Mouse (Mus musculus): Measurements from ENCODE around the gene Gfra1. TPM values are rescaled to one million over a fixed set of nuclear protein-coding genes. Genes with fewer than 3 reads are reported as not detected.

Gfra1 gene
- total RNA-seq, 1 experiment: 3.5 TPM

GRCm38 (mm10) chr19:58454261-58455060 is 1.2 kb downstream of the Gfra1 start:
- H3K36me3 ChIP-seq (ENCODE audit: control insufficient read depth, insufficient read depth, low read length, poor library complexity, severe bottlenecking): no peaks in the 10 kb centered on the region
- no peaks in the 10 kb centered on the region for H3K9me3 ChIP-seq (ENCODE audit: control insufficient read depth, insufficient read depth, low read depth, low read length)
- peaks cover 0 to 5% of the 10 kb centered on the region in 2 experiments; a peak in 1 of 4 replicates for H3K4me1 ChIP-seq (ENCODE audit: control insufficient read depth in 2 of 2, insufficient read depth in 2 of 2, low read length in 2 of 2, poor library complexity in 1 of 2)
- in situ Hi-C loops (cut with MboI; ENCODE audit: low sequenced_read_pairs in 2 of 2, unreplicated experiment in 2 of 2): no loop called here
- peak; percentile 20 for DNase-seq (ENCODE audit: low read depth, low spot score)
- TF ChIP-seq ZC3H11A (IDR thresholded peaks at IDR 0.05; ENCODE audit: borderline replicate concordance, low read depth, low read length) (no peak), HCFC1 (IDR thresholded peaks at IDR 0.05; ENCODE audit: borderline replicate concordance, insufficient read depth, low read length) (0 out of 2 replicates have a peak, but pooled peaks have one; percentile 16)
- H3K4me3 ChIP-seq (ENCODE audit: insufficient read depth in 1 of 2, low read depth in 1 of 2, low read length in 2 of 2, poor library complexity in 1 of 2, severe bottlenecking in 1 of 2): peak overlapping the region; percentile 43 to 62
- H3K27ac ChIP-seq (ENCODE audit: insufficient read depth, low read depth, low read length, poor library complexity, severe bottlenecking): no peak overlapping the region
- peak overlapping the region; percentile 7; the same call in 1 of the 2 replicates for H3K9ac ChIP-seq (ENCODE audit: insufficient read depth, low read depth, low read length, poor library complexity, severe bottlenecking)

- H3K4me3 ChIP-seq (ENCODE audit: insufficient read depth in 1 of 2, low read depth in 1 of 2, low read length in 2 of 2, poor library complexity in 1 of 2, severe bottlenecking in 1 of 2): peak overlapping the region; percentile 49 to 62; a peak in 3 of 4 replicates
- no peaks in the 10 kb centered on the region for H3K9me3 ChIP-seq (ENCODE audit: control insufficient read depth, insufficient read depth, low read depth, low read length)
- no peaks in the 10 kb centered on the region for H3K36me3 ChIP-seq (ENCODE audit: control insufficient read depth, insufficient read depth, low read length, poor library complexity, severe bottlenecking)
- DNase-seq (ENCODE audit: low read depth, low spot score): peak; percentile 19
- peaks cover 0 to 5% of the 10 kb centered on the region in 2 experiments; a peak in 1 of 4 replicates for H3K4me1 ChIP-seq (ENCODE audit: control insufficient read depth in 2 of 2, insufficient read depth in 2 of 2, low read length in 2 of 2, poor library complexity in 1 of 2)
- in situ Hi-C loops (cut with MboI; ENCODE audit: low sequenced_read_pairs in 2 of 2, unreplicated experiment in 2 of 2): no loop called here
- H3K27ac ChIP-seq (ENCODE audit: insufficient read depth, low read depth, low read length, poor library complexity, severe bottlenecking): no peak overlapping the region
- H3K9ac ChIP-seq (ENCODE audit: insufficient read depth, low read depth, low read length, poor library complexity, severe bottlenecking): no peak overlapping the region
- TF ChIP-seq MAFK (IDR thresholded peaks at IDR 0.05; ENCODE audit: insufficient read depth, low read depth, low read length) (no peak), CHD2 (IDR thresholded peaks at IDR 0.05; ENCODE audit: low read depth, low read length) (no peak), ZNF384 (IDR thresholded peaks at IDR 0.05; ENCODE audit: low read depth, low read length) (no peak), ZC3H11A (IDR thresholded peaks at IDR 0.05; ENCODE audit: borderline replicate concordance, low read depth, low read length) (no peak), HCFC1 (IDR thresholded peaks at IDR 0.05; ENCODE audit: borderline replicate concordance, insufficient read depth, low read length) (no peak)
Measured at GRCm38 (mm10) chr19:58453581-58453980, 2.1 kb downstream of the Gfra1 start.

- DNase-seq (ENCODE audit: low read depth, low spot score): peak; percentile 2
- Histone ChIP-seq H3K4me3 (ENCODE audit: insufficient read depth in 1 of 2, low read depth in 1 of 2, low read length in 2 of 2, poor library complexity in 1 of 2, severe bottlenecking in 1 of 2) (peak overlapping the region; percentile 49 to 62; a peak in 3 of 4 replicates), H3K9me3 (ENCODE audit: control insufficient read depth, insufficient read depth, low read depth, low read length) (no peaks in the 10 kb centered on the region), H3K9ac (ENCODE audit: insufficient read depth, low read depth, low read length, poor library complexity, severe bottlenecking) (no peak overlapping the region), H3K27ac (ENCODE audit: insufficient read depth, low read depth, low read length, poor library complexity, severe bottlenecking) (no peak overlapping the region), H3K36me3 (ENCODE audit: control insufficient read depth, insufficient read depth, low read length, poor library complexity, severe bottlenecking) (no peaks in the 10 kb centered on the region), H3K4me1 (ENCODE audit: control insufficient read depth in 2 of 2, insufficient read depth in 2 of 2, low read length in 2 of 2, poor library complexity in 1 of 2) (peaks cover 0 to 5% of the 10 kb centered on the region in 2 experiments; a peak in 1 of 4 replicates)
- TF ChIP-seq MAFK (IDR thresholded peaks at IDR 0.05; ENCODE audit: insufficient read depth, low read depth, low read length): no peak
- TF ChIP-seq HCFC1 (IDR thresholded peaks at IDR 0.05; ENCODE audit: borderline replicate concordance, insufficient read depth, low read length): no peak
- TF ChIP-seq CHD2 (IDR thresholded peaks at IDR 0.05; ENCODE audit: low read depth, low read length): no peak
- TF ChIP-seq ZC3H11A (IDR thresholded peaks at IDR 0.05; ENCODE audit: borderline replicate concordance, low read depth, low read length): no peak
- TF ChIP-seq ZNF384 (IDR thresholded peaks at IDR 0.05; ENCODE audit: low read depth, low read length): no peak
- in situ Hi-C loops (cut with MboI; ENCODE audit: low sequenced_read_pairs in 2 of 2, unreplicated experiment in 2 of 2): no loop called here
Measured at GRCm38 (mm10) chr19:58452941-58453551, 2.7 kb downstream of the Gfra1 start.

GRCm38 (mm10) chr19:58452178-58452819 is 3.4 kb downstream of the Gfra1 start:
- no peaks in the 10 kb centered on the region for H3K9me3 ChIP-seq (ENCODE audit: control insufficient read depth, insufficient read depth, low read depth, low read length)
- H3K9ac ChIP-seq (ENCODE audit: insufficient read depth, low read depth, low read length, poor library complexity, severe bottlenecking): no peak overlapping the region
- H3K4me1 ChIP-seq (ENCODE audit: control insufficient read depth in 2 of 2, insufficient read depth in 2 of 2, low read length in 2 of 2, poor library complexity in 1 of 2): peaks cover 0 to 5% of the 10 kb centered on the region in 2 experiments; a peak in 1 of 4 replicates
- H3K27ac ChIP-seq (ENCODE audit: insufficient read depth, low read depth, low read length, poor library complexity, severe bottlenecking): no peak overlapping the region
- no peak overlapping the region for H3K4me3 ChIP-seq (ENCODE audit: insufficient read depth in 1 of 2, low read depth in 1 of 2, low read length in 2 of 2, poor library complexity in 1 of 2, severe bottlenecking in 1 of 2)
- no peaks in the 10 kb centered on the region for H3K36me3 ChIP-seq (ENCODE audit: control insufficient read depth, insufficient read depth, low read length, poor library complexity, severe bottlenecking)
- in situ Hi-C loops (cut with MboI; ENCODE audit: low sequenced_read_pairs in 2 of 2, unreplicated experiment in 2 of 2): no loop called here
- TF ChIP-seq ZC3H11A (IDR thresholded peaks at IDR 0.05; ENCODE audit: borderline replicate concordance, low read depth, low read length): no peak
- no peak for TF ChIP-seq CHD2 (IDR thresholded peaks at IDR 0.05; ENCODE audit: low read depth, low read length)
- TF ChIP-seq MAFK (IDR thresholded peaks at IDR 0.05; ENCODE audit: insufficient read depth, low read depth, low read length): no peak
- TF ChIP-seq ZNF384 (IDR thresholded peaks at IDR 0.05; ENCODE audit: low read depth, low read length): no peak
- TF ChIP-seq HCFC1 (IDR thresholded peaks at IDR 0.05; ENCODE audit: borderline replicate concordance, insufficient read depth, low read length): no peak
- no peak for DNase-seq (ENCODE audit: low read depth, low spot score)
